Mouse (Mus musculus): ENCODE results near the gene Pkmyt1. TPM values are rescaled to one million over a fixed set of nuclear protein-coding genes. Genes with fewer than 3 reads are reported as not detected.

Pkmyt1 gene
- polyA plus RNA-seq (2012; ENCODE audit: insufficient read depth, insufficient read length, missing spikeins), result 1.8 TPM in 1 of 2 replicates, not detected in the other

DNA sequence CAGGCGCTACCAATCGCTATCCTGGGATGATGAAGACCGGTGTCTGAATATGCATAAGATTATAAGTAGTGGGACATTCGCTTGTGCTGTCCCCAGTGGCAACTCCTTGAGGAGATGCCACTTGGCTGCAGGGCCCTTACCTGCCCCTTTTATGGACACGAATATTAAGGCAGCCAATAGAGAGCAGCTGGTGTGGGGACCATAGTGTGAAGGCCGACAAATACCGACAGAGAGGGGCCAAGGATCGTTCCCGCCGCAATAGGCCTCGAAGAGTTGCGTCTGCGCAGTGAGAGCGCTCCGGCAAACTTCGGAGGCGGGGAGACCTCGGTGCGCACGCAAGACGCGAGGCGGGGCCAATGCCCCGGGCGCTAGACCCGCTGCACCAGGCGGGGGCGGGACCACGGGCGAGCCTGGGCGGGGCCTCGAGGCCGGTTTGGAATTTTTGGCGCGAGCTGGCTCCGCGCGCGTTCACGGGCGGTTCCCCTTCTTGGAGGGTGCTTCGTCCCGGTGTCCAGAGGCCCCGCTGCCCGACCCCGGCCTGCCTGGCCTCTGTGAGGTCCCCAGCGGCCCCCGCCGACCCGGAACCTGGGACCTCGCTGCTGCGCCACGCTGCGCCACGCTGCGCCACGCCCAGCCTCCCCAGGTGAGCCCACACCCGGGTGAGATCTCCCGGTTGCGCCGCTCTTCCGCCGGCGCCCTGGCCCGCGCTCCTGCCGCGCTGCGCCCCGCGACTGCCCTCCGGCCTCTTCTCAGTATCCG, at the start of gene Pkmyt1:
Gene Pkmyt1 (plus strand): TSS at position 338 of the 759 bp plus-strand sequence.
- Histone ChIP-seq H3K4me3 (ENCODE audit: insufficient read depth, low read depth, low read length) (peak within 1 kb of the TSS; percentile 72), H3K4me1 (ENCODE audit: control insufficient read depth, insufficient read depth, insufficient read length, low read length) (no peaks in the 10 kb centered on the region; the same call in 1 of the 2 replicates), H3K27ac (replicated peaks; ENCODE audit: low read depth, low read length) (peak within 1 kb of the TSS; percentile 42)

GRCm38 (mm10) chr17:23676473-23677031, 49.6 kb upstream of the Pkmyt1 start:
- Histone ChIP-seq H3K27ac (replicated peaks; ENCODE audit: low read depth, low read length) (peak overlapping the region; percentile 85), H3K4me1 (ENCODE audit: control insufficient read depth, insufficient read depth, insufficient read length, low read length) (peaks cover 6% of the 10 kb centered on the region; the same call in 1 of the 2 replicates), H3K4me3 (ENCODE audit: insufficient read depth, low read depth, low read length) (peak overlapping the region; percentile 81)

- Histone ChIP-seq H3K27ac (replicated peaks; ENCODE audit: low read depth, low read length) (peak within 1 kb of the TSS; percentile 85), H3K4me1 (ENCODE audit: control insufficient read depth, insufficient read depth, insufficient read length, low read length) (peaks cover 6% of the 10 kb centered on the region; the same call in 1 of the 2 replicates), H3K4me3 (ENCODE audit: insufficient read depth, low read depth, low read length) (peak within 1 kb of the TSS; percentile 81)
Observed at GRCm38 (mm10) chr17:23677236-23677679, 48.9 kb upstream of the Pkmyt1 start, which contains the start of gene Tnfrsf12a. TSS of gene Tnfrsf12a (minus strand) at chr17:23677468.

DNA sequence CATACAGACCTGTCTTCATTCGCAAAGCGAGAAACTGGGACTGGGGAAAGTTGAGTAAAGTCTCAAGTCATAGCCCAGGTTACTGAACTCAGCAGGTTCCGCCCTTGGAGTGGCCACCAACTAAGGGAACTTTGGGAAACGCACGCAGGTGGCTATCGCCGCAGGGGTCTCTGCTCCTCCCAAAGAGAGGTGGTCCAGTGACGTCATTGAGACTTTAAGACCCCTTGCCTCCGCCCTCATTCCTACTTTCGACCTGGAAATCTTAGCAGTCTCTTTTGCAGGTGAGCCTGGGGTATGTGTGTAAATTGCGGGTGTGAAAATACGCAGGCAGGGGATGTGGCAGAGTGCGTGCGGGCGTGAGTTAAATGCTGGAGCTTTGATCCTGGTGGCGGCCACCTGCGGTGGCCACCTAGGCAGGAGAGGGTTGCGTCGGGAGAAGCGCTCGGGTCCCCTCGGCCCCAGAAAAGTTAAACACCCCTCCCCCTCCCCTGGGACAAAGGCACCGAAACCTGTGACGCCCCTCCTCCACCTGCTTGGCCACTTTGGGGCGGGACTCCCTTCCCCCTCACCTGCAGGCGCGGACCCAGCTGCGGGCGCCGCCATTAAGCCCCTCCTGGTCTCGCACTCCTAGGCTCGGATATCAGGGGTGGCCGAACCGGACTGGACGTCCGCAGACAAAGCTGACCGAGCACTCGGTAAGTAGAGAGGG, 46.9 kb upstream of the Pkmyt1 start, which contains the start of gene Cldn6:
Gene Cldn6 (plus strand): TSS at position 123 of the 709 bp plus-strand sequence.
- H3K27ac ChIP-seq (replicated peaks; ENCODE audit: low read depth, low read length), result no peak within 1 kb of the TSS
- H3K4me3 ChIP-seq (ENCODE audit: insufficient read depth, low read depth, low read length), result no peak within 1 kb of the TSS
- H3K4me1 ChIP-seq (ENCODE audit: control insufficient read depth, insufficient read depth, insufficient read length, low read length), result 0 out of 2 replicates have a peak, but pooled peaks cover 4% of the 10 kb centered on the region

- H3K27ac ChIP-seq (replicated peaks; ENCODE audit: low read depth, low read length), result no peak overlapping the region
- H3K4me1 ChIP-seq (ENCODE audit: control insufficient read depth, insufficient read depth, insufficient read length, low read length), result no peaks in the 10 kb centered on the region
- H3K4me3 ChIP-seq (ENCODE audit: insufficient read depth, low read depth, low read length), result no peak overlapping the region
Observed at GRCm38 (mm10) chr17:23680336-23680735, 45.8 kb upstream of the Pkmyt1 start.

GRCm38 (mm10) chr17:23681086-23681485, 45.0 kb upstream of the Pkmyt1 start:
- H3K4me1 ChIP-seq (ENCODE audit: control insufficient read depth, insufficient read depth, insufficient read length, low read length), result no peaks in the 10 kb centered on the region
- no peak overlapping the region for H3K27ac ChIP-seq (replicated peaks; ENCODE audit: low read depth, low read length)
- H3K4me3 ChIP-seq (ENCODE audit: insufficient read depth, low read depth, low read length), result no peak overlapping the region

GRCm38 (mm10) chr17:23682092-23682491, 44.0 kb upstream of the Pkmyt1 start:
- no peak overlapping the region for H3K27ac ChIP-seq (replicated peaks; ENCODE audit: low read depth, low read length)
- H3K4me3 ChIP-seq (ENCODE audit: insufficient read depth, low read depth, low read length), result no peak overlapping the region

GRCm38 (mm10) chr17:23682530-23682929, 43.6 kb upstream of the Pkmyt1 start:
- Histone ChIP-seq H3K4me3 (ENCODE audit: insufficient read depth, low read depth, low read length) (no peak overlapping the region), H3K4me1 (ENCODE audit: control insufficient read depth, insufficient read depth, insufficient read length, low read length) (no peaks in the 10 kb centered on the region), H3K27ac (replicated peaks; ENCODE audit: low read depth, low read length) (no peak overlapping the region)

More at GRCm38 (mm10) chr17:23682092-23682491, 44.0 kb upstream of the Pkmyt1 start:
- H3K4me1 ChIP-seq (ENCODE audit: control insufficient read depth, insufficient read depth, insufficient read length, low read length), result no peaks in the 10 kb centered on the region

GRCm38 (mm10) chr17:23683226-23683625, 42.9 kb upstream of the Pkmyt1 start:
- Histone ChIP-seq H3K27ac (replicated peaks; ENCODE audit: low read depth, low read length) (no peak overlapping the region), H3K4me3 (ENCODE audit: insufficient read depth, low read depth, low read length) (no peak overlapping the region), H3K4me1 (ENCODE audit: control insufficient read depth, insufficient read depth, insufficient read length, low read length) (no peaks in the 10 kb centered on the region)

- Histone ChIP-seq H3K4me1 (ENCODE audit: control insufficient read depth, insufficient read depth, insufficient read length, low read length) (no peaks in the 10 kb centered on the region), H3K27ac (replicated peaks; ENCODE audit: low read depth, low read length) (no peak within 1 kb of the TSS), H3K4me3 (ENCODE audit: insufficient read depth, low read depth, low read length) (no peak within 1 kb of the TSS)
Observed at GRCm38 (mm10) chr17:23683856-23684672, 42.1 kb upstream of the Pkmyt1 start, which contains the start of gene Cldn9. TSS of gene Cldn9 (minus strand) at chr17:23684026.

- no peaks in the 10 kb centered on the region for H3K4me1 ChIP-seq (ENCODE audit: control insufficient read depth, insufficient read depth, insufficient read length, low read length)
- H3K4me3 ChIP-seq (ENCODE audit: insufficient read depth, low read depth, low read length), result no peak overlapping the region
- no peak overlapping the region for H3K27ac ChIP-seq (replicated peaks; ENCODE audit: low read depth, low read length)
Observed at GRCm38 (mm10) chr17:23694491-23694890, 31.6 kb upstream of the Pkmyt1 start.

DNA sequence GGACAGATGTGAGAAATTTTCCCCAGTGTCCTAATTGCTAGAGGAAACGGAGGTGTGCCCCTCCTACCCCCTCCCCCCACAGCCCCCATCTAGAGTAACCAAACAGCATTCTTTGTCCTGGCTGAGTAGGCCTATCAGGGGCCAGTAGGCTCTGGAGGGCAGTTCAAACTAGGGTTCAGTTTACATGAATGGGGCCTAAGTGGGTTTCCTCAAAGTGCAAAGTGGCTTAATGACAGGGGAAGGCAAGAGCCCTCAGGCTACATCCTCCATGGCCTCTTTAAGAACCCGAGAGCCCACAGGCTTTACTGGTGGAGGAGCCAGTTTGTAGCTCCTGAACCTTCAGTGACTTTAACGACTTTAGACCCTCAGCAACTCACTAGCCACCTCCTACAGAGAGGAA, 30.3 kb upstream of the Pkmyt1 start:
- H3K4me1 ChIP-seq (ENCODE audit: control insufficient read depth, insufficient read depth, insufficient read length, low read length), result no peaks in the 10 kb centered on the region
- H3K27ac ChIP-seq (replicated peaks; ENCODE audit: low read depth, low read length), result no peak overlapping the region
- no peak overlapping the region for H3K4me3 ChIP-seq (ENCODE audit: insufficient read depth, low read depth, low read length)

GRCm38 (mm10) chr17:23699131-23700077, 26.7 kb upstream of the Pkmyt1 start:
- peak overlapping the region; percentile 67 for H3K4me3 ChIP-seq (ENCODE audit: insufficient read depth, low read depth, low read length)
- H3K4me1 ChIP-seq (ENCODE audit: control insufficient read depth, insufficient read depth, insufficient read length, low read length), result no peaks in the 10 kb centered on the region
- H3K27ac ChIP-seq (replicated peaks; ENCODE audit: low read depth, low read length), result no peak overlapping the region
